In genomic region chr7:57529451-57529850, GRCm38 (mm10) we compare ENCODE assay signal across 21 mouse cellular contexts. TPM values are rescaled to one million over a fixed set of nuclear protein-coding genes. Genes with fewer than 3 reads are reported as not detected.
"Had no signal": no experiment of that assay in that cellular context is flagged by ENCODE, and none has a peak within 500 bp of the region (broad histone marks: within the 10 kb centered on the region; RNA-seq: fewer than 3 reads in every experiment).

No protein-coding gene starts in this region.

- H3K36me3 ChIP-seq: intestine, embryonic 15.5 days; kidney, embryonic 15.5 days; liver, embryonic 13.5 days; stomach, embryonic 15.5 days had no signal

- H3K4me3 ChIP-seq: intestine, embryonic 15.5 days; kidney, embryonic 15.5 days; left cerebral cortex, adult 2 months; liver, embryonic 13.5 days; megakaryocyte, embryonic 14.5 days; stomach, embryonic 15.5 days had no signal

- DNase-seq: kidney, adult 11 months; kidney, adult 8-10 months; kidney, postnatal 10 days; kidney, postnatal 36 days; liver, embryonic 13.5 days; lung, adult 2 months; midbrain, embryonic 14.5 days; right cerebral cortex, postnatal 14 days; spleen, adult 18-20 months; thymus, adult 18-20 months; thymus, postnatal 36 days had no signal

- ATAC-seq: intestine, embryonic 15.5 days had no signal

- H3K27ac ChIP-seq: intestine, embryonic 15.5 days; kidney, embryonic 15.5 days; left cerebral cortex, adult 2 months; liver, embryonic 13.5 days; stomach, embryonic 15.5 days had no signal

- H3K9me3 ChIP-seq: intestine, embryonic 15.5 days; kidney, embryonic 15.5 days; liver, embryonic 13.5 days; stomach, embryonic 15.5 days had no signal

- H3K4me2 ChIP-seq: intestine, embryonic 15.5 days; kidney, embryonic 15.5 days; liver, embryonic 13.5 days; midbrain, embryonic 11.5 days; stomach, embryonic 15.5 days had no signal

- H3K9ac ChIP-seq: intestine, embryonic 15.5 days; kidney, embryonic 15.5 days; liver, embryonic 13.5 days; stomach, embryonic 15.5 days had no signal

- H3K4me1 ChIP-seq: intestine, embryonic 15.5 days; kidney, embryonic 15.5 days; liver, embryonic 13.5 days; megakaryocyte, embryonic 14.5 days; stomach, embryonic 15.5 days had no signal

- H3K27me3 ChIP-seq: intestine, embryonic 15.5 days; kidney, embryonic 15.5 days; liver, embryonic 13.5 days; megakaryocyte, embryonic 14.5 days; stomach, embryonic 15.5 days had no signal

RNA-seq across cellular contexts. Expression of gene Gabra5, which starts 19.6 kb away (rescaled TPM):
- total RNA-seq: liver, adult 2 months had no signal
- polyA plus RNA-seq: liver, adult 2 months; liver, embryonic 13.5 days; liver, embryonic 16.5 days; lung, adult 2 months; lung, embryonic 16.5 days; urinary bladder, adult 2 months had no signal
